Mouse (Mus musculus) heart, adult 11 months (tissue): Measurements from ENCODE around the gene Agap1.

Experiments
- DNase-seq: peaks from one replicate; pipeline ENCODE4 v3.0.0; 2022

Gene Agap1

GRCm38 (mm10) chr1:89621952-89622351 is 167.3 kb downstream of the Agap1 start:
- peak; percentile 98 for DNase-seq

GRCm38 (mm10) chr1:89622801-89623200 is 168.2 kb downstream of the Agap1 start:
- no peak for DNase-seq

- no peak for DNase-seq
Observed at GRCm38 (mm10) chr1:89625312-89625711, 170.7 kb downstream of the Agap1 start.

GRCm38 (mm10) chr1:89625967-89626366 is 171.4 kb downstream of the Agap1 start:
- DNase-seq = no peak

GRCm38 (mm10) chr1:89626940-89627339 is 172.3 kb downstream of the Agap1 start:
- no peak for DNase-seq

- no peak for DNase-seq
Observed at GRCm38 (mm10) chr1:89627650-89628049, 173.0 kb downstream of the Agap1 start.

- DNase-seq = no peak
Observed at GRCm38 (mm10) chr1:89630836-89631235, 176.2 kb downstream of the Agap1 start.

- DNase-seq = no peak
Observed at GRCm38 (mm10) chr1:89631747-89632146, 177.1 kb downstream of the Agap1 start.

- no peak for DNase-seq
Observed at GRCm38 (mm10) chr1:89634055-89634454, 179.4 kb downstream of the Agap1 start.

GRCm38 (mm10) chr1:89635131-89635530 is 180.5 kb downstream of the Agap1 start:
- DNase-seq = no peak

- peak; percentile 96 for DNase-seq
Observed at GRCm38 (mm10) chr1:89637670-89638069, 183.1 kb downstream of the Agap1 start.

GRCm38 (mm10) chr1:89643445-89644100 is 189.0 kb downstream of the Agap1 start:
- DNase-seq = no peak

GRCm38 (mm10) chr1:89644120-89644519 is 189.5 kb downstream of the Agap1 start:
- DNase-seq = peak; percentile 99

GRCm38 (mm10) chr1:89646326-89647018 is 191.9 kb downstream of the Agap1 start:
- DNase-seq = peak; percentile 94

- DNase-seq = no peak
Observed at GRCm38 (mm10) chr1:89647505-89647904, 192.9 kb downstream of the Agap1 start.

GRCm38 (mm10) chr1:89650557-89650956 is 196.0 kb downstream of the Agap1 start:
- DNase-seq = no peak

GRCm38 (mm10) chr1:89656167-89656566 is 201.6 kb downstream of the Agap1 start:
- DNase-seq = no peak

GRCm38 (mm10) chr1:89656643-89657321 is 202.2 kb downstream of the Agap1 start:
- peak; percentile 95 for DNase-seq

GRCm38 (mm10) chr1:89660804-89661203 is 206.2 kb downstream of the Agap1 start:
- DNase-seq = no peak

- no peak for DNase-seq
Observed at GRCm38 (mm10) chr1:89666154-89666553, 211.5 kb downstream of the Agap1 start.

- no peak for DNase-seq
Observed at GRCm38 (mm10) chr1:89667387-89667786, 212.8 kb downstream of the Agap1 start.

- DNase-seq = no peak
Observed at GRCm38 (mm10) chr1:89668635-89669034, 214.0 kb downstream of the Agap1 start.

GRCm38 (mm10) chr1:89671110-89671787 is 216.6 kb downstream of the Agap1 start:
- DNase-seq = no peak
